Mouse (Mus musculus) monocyte, adult 2 months (primary cell): ENCODE measurements around the gene Rps6kl1.

Experiments used
- DNase-seq, 2 experiments: peaks; one replicate each; pipeline ENCODE4 v3.0.0; 2022; ENCODE audit warnings: low spot score in 2 of 2, low read depth in 1 of 2

The Rps6kl1 gene

GRCm38 (mm10) chr12:85110011-85110697, 40.9 kb downstream of the Rps6kl1 start:
- DNase-seq, result no peak

- DNase-seq, result no peak
Observed at GRCm38 (mm10) chr12:85109426-85109825, 41.6 kb downstream of the Rps6kl1 start.

GRCm38 (mm10) chr12:85108643-85109042, 42.4 kb downstream of the Rps6kl1 start:
- DNase-seq, result no peak

GRCm38 (mm10) chr12:85106292-85106691, 44.8 kb downstream of the Rps6kl1 start:
- no peak for DNase-seq

- no peak for DNase-seq
Observed at GRCm38 (mm10) chr12:85104789-85105188, 46.3 kb downstream of the Rps6kl1 start.

- no peak for DNase-seq
Observed at GRCm38 (mm10) chr12:85103096-85103495, 48.0 kb downstream of the Rps6kl1 start.

- DNase-seq, result no peak
Observed at GRCm38 (mm10) chr12:85101521-85102106, 49.5 kb downstream of the Rps6kl1 start.

GRCm38 (mm10) chr12:85101001-85101400, 50.1 kb downstream of the Rps6kl1 start:
- DNase-seq, result no peak

- DNase-seq, result no peak
Observed at GRCm38 (mm10) chr12:85095859-85096258, 55.2 kb downstream of the Rps6kl1 start.

- DNase-seq, result no peak
Observed at GRCm38 (mm10) chr12:85095146-85095545, 55.9 kb downstream of the Rps6kl1 start.

GRCm38 (mm10) chr12:85094706-85095105, 56.4 kb downstream of the Rps6kl1 start:
- DNase-seq, result no peak

GRCm38 (mm10) chr12:85094010-85094409, 57.1 kb downstream of the Rps6kl1 start:
- DNase-seq, result peak; percentile 27 to 46

- DNase-seq, result peak in 1 of 2 experiments; percentile 31
Observed at GRCm38 (mm10) chr12:85092214-85092613, 58.9 kb downstream of the Rps6kl1 start.

- DNase-seq, result no peak
Observed at GRCm38 (mm10) chr12:85091190-85091589, 59.9 kb downstream of the Rps6kl1 start.

GRCm38 (mm10) chr12:85087845-85088244, 63.2 kb downstream of the Rps6kl1 start:
- DNase-seq, result no peak
